Mouse (Mus musculus): ENCODE data around the gene Fam160b1.

DNA sequence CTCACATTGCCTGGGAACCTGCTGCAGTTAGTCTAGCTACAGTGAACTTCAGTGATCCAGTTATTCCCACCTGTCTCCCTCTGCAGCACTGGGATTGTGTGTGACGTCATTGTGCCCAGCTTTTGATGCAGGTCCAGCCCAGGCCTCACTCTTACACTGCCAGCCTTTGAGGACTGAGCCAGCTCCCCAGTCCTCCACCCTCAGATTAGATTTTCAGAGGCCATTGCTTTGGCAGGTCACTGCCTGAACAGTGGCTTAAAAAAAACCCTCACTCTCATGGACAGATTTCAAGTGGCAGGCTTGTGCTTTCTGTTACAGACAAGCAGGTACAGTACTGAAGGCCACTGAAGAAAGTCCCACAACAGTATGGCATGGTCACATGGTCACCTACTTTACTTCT is 15.8 kb upstream of the Fam160b1 start:
- TF ChIP-seq EP300 (IDR thresholded peaks at IDR 0.05; ENCODE audit: low read depth) (no peak), CTCF (IDR thresholded peaks at IDR 0.05; ENCODE audit: low read depth) (no peak)
